Mouse (Mus musculus) brain, embryonic 14.5 days (tissue): ENCODE results near the gene Alk.

ENCODE experiments used
- CTCF ChIP-seq: fragments of 200-500 bp; IDR thresholded peaks from 2 replicates; pipeline ENCODE4 v1.5.1; 2012; ENCODE audit warnings: inconsistent platforms, mild to moderate bottlenecking, moderate library complexity, borderline replicate concordance; ENCODE audit not compliant: insufficient read depth, insufficient read length; ENCODE audit errors: extremely low read depth
- POLR2A ChIP-seq: fragments of 200-500 bp; IDR thresholded peaks from 2 replicates; pipeline ENCODE4 v1.6.1; 2012; ENCODE audit warnings: mild to moderate bottlenecking, inconsistent platforms, borderline replicate concordance; ENCODE audit not compliant: poor library complexity, insufficient read depth, insufficient read length, severe bottlenecking; ENCODE audit errors: extremely low read depth

DNA sequence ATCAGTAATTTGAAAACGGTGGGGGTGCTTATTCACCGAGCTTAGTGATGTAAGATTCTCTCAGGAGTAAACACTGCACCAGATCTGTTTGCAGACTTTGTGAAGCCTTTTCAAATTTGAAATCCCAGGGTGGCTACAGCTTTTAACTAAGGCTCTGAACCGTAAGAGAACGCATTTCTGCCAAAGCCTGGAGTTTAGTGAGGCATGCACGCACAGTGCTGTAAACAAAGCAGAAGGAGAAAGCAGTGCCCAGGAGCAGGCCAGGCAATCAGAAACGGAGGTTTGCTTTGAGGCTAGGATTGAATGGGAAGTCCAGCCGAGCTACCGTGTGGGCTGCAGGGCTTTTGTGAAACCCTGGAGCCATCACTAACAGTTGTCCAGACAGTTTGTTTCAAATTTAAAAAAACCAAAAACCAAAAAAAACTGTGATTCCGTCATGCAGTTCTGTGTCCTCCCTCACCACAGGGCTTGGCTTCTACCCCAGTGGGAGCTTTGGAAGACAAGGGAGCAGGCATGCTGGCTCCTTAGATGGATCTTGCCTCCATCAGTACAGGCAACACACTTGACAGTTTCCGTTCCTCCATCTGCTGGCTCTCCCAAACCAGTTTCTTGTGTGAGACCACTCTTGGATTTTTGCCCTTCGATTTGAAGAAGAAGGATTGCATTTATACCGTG, 409.3 kb downstream of the Alk start:
- no peak for TF ChIP-seq POLR2A
- TF ChIP-seq CTCF: no peak
